Comparison of ENCODE assay signal across 8 mouse cellular contexts in the genomic region with DNA sequence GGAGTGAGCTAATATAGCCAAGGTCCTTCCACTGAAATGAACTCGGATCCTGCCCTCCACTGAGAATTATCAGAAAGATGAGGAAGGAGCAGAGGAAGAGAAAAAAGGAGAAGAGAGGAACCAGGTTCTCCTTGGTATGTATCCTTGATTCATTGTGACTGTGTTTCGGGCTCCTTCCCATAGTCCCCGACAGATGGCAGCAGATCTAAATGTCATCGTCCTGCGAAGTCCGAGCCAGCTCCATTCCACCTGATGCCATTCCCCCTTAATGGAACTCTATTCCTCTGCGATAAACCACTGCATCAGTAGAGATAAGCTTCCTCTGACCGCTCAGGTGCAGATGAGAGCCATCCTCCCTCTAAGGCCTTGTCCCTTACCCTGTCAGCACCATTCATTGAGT.
DNase-seq lines count a peak whose midpoint lies in the region; TF ChIP-seq lines count a peak whose summit lies in the region.
"Had no signal": no experiment of that assay in that cellular context is flagged by ENCODE, and none has a peak within 500 bp of the region (broad histone marks: within the 10 kb centered on the region; RNA-seq: fewer than 3 reads in every experiment).

No protein-coding gene starts in this region.

- TF ChIP-seq POLR2A in bone marrow, adult 2 months (IDR thresholded peaks at IDR 0.05; ENCODE audit: borderline replicate concordance, control insufficient read depth, low read depth, low read length) = no peak

- 11% methylated on average over 8 of the region's 8 CpGs for WGBS in bone marrow, adult 2 months

- H3K4me3 ChIP-seq in bone marrow, adult 2 months (replicated peaks; ENCODE audit: control insufficient read depth, low read depth, low read length) = no peak overlapping the region
- no peak overlapping the region for H3K4me3 ChIP-seq in gastrocnemius, adult 2 months
- H3K4me3 ChIP-seq: limb, embryonic 15.5 days had no signal

- DNase-seq in left cerebral cortex, adult 18-20 months (ENCODE audit: low spot score in 2 of 2) = peak; percentile 59 to 60
- no peak for DNase-seq in left cerebral cortex, adult 11 months (ENCODE audit: low spot score)
- peak; percentile 31 for DNase-seq in Muller cell, postnatal 12 days (ENCODE audit: inconsistent ontology term)
- DNase-seq in gastrocnemius, adult 2 months = peak; percentile 67
- DNase-seq in left cerebral cortex, postnatal 10 days (ENCODE audit: extremely low spot score in 1 of 2, low spot score in 2 of 2) = peak; percentile 26 to 36
- DNase-seq in right cerebral cortex, postnatal 4 days = peak; percentile 28

- intact Hi-C loops in gastrocnemius, adult 2 months (cut with DNase I) = loop anchor here (1.0 to 5.0 kb wide), 2 partner anchors 101 to 156 kb away; partner anchors contain the start of gene Grik4
- intact Hi-C loops in left cerebral cortex, postnatal 10 days (cut with DNase I) = no loop called here

- no peak overlapping the region for H3K27ac ChIP-seq in bone marrow, adult 2 months (ENCODE audit: control insufficient read depth, insufficient read depth, low read depth, low read length, poor library complexity)
- H3K27ac ChIP-seq in gastrocnemius, adult 2 months = no peak overlapping the region
- H3K27ac ChIP-seq: limb, embryonic 15.5 days had no signal

- no peaks in the 10 kb centered on the region for H3K4me1 ChIP-seq in bone marrow, adult 2 months (ENCODE audit: control insufficient read depth, insufficient read depth, low read length)
- H3K4me1 ChIP-seq: limb, embryonic 15.5 days had no signal

- TF ChIP-seq CTCF in bone marrow, adult 2 months (IDR thresholded peaks at IDR 0.05; ENCODE audit: control insufficient read depth, insufficient read depth, low read length) = peak; percentile 33; the same call in 1 of the 2 replicates
- peak; percentile 73 for TF ChIP-seq CTCF in gastrocnemius, adult 2 months (IDR thresholded peaks at IDR 0.05)
